Mouse (Mus musculus) liver, embryonic 14.5 days (tissue): Measurements from ENCODE around the gene Rfk. TPM values are rescaled to one million over a fixed set of nuclear protein-coding genes. Genes with fewer than 3 reads are reported as not detected.

ENCODE experiments used
- ATAC-seq: fragments of 200-750 bp; cut with Nextera tagmentation; 2 replicates; pipeline ENCODE4 v1.8.0; 2017; ENCODE audit warnings: moderate number of reproducible peaks, mild to moderate bottlenecking, moderate library complexity; ENCODE audit not compliant: insufficient read depth
- DNase-seq, 3 experiments: peaks; one replicate each; pipeline ENCODE4 v3.0.0-alpha.2; 2012 to 2013; ENCODE audit warnings: low read depth in 3 of 3, low spot score in 3 of 3
- H3K27ac ChIP-seq: fragments of 300-500 bp; sonication (generic); 2 replicates; pipeline ENCODE4 v1.5.1; 2014; ENCODE audit warnings: moderate library complexity, mild to moderate bottlenecking, control low read depth, inconsistent platforms
- H3K27me3 ChIP-seq: fragments of 300-500 bp; sonication (generic); 2 replicates; pipeline ENCODE4 v1.6.1; 2014; ENCODE audit warnings: mild to moderate bottlenecking, low read length, moderate library complexity; ENCODE audit not compliant: control insufficient read depth, insufficient read depth
- H3K36me3 ChIP-seq: fragments of 300-500 bp; sonication (generic); replicated peaks from 2 replicates; pipeline ENCODE4 v1.6.1; 2014; ENCODE audit warnings: low read depth; ENCODE audit not compliant: control insufficient read depth, insufficient read depth
- H3K4me1 ChIP-seq, 2 experiments: fragments of 200-500 bp in 1 of 2; fragments of 300-500 bp in 1 of 2; sonication (generic) in 1 of 2; replicated peaks; 2 replicates each; pipeline ENCODE4 v1.6.1; 2012 to 2014; ENCODE audit warnings: antibody characterized with exemption in 1 of 2, inconsistent platforms in 1 of 2, low read length in 1 of 2; ENCODE audit not compliant: control insufficient read depth in 2 of 2, insufficient read depth in 2 of 2
- H3K4me2 ChIP-seq: fragments of 300-500 bp; sonication (generic); 2 replicates; pipeline ENCODE4 v1.6.1; 2014; ENCODE audit warnings: low read depth, mild to moderate bottlenecking, control low read depth, moderate library complexity
- H3K4me3 ChIP-seq, 2 experiments: fragments of 200-500 bp in 1 of 2; fragments of 300-500 bp in 1 of 2; sonication (generic) in 1 of 2; 2 replicates each; pipeline ENCODE4 v1.5.1; 2012 to 2014; ENCODE audit warnings: low read depth in 2 of 2, low read length in 2 of 2, mild to moderate bottlenecking in 2 of 2, control low read depth in 1 of 2, inconsistent platforms in 1 of 2, moderate library complexity in 1 of 2; ENCODE audit not compliant: insufficient read depth in 1 of 2
- H3K9ac ChIP-seq: fragments of 300-500 bp; sonication (generic); replicated peaks from 2 replicates; pipeline ENCODE4 v1.6.1; 2014; ENCODE audit warnings: mild to moderate bottlenecking, control low read depth, moderate library complexity
- H3K9me3 ChIP-seq: fragments of 300-500 bp; sonication (generic); 2 replicates; pipeline ENCODE4 v1.6.1; 2016; ENCODE audit warnings: low read length, mixed read lengths; ENCODE audit not compliant: control insufficient read depth
- CTCF ChIP-seq: IDR thresholded peaks from 2 replicates; pipeline ENCODE4 v1.5.1; 2016; ENCODE audit warnings: antibody characterized with exemption, low read depth, control low read depth
- EP300 ChIP-seq: IDR thresholded peaks from 2 replicates; pipeline ENCODE4 v1.6.1; 2016; ENCODE audit warnings: antibody characterized with exemption, low read depth
- WGBS: fragments of 180-500 bp; shearing (Covaris S2); extraction: QIAGEN DNeasy Blood & Tissue Kit; methylation state at CpG from one replicate; pipeline ENCODE4 v1.1.7; 2014; ENCODE audit not compliant: insufficient replicate concordance; 5-methylcytosine and 5-hydroxymethylcytosine counted together
- polyA plus RNA-seq, 2 experiments: library from polyadenylated mRNA; depleted of rRNA in 1 of 2; stranded (reverse) in 1 of 2; unstranded in 1 of 2; fragments of >200 nt; fragmentation: Nextera tagmentation in 1 of 2; extraction: Ambion mirVana in 1 of 2; gene quantifications; 2 replicates each; pipeline versions ENCODE4 v1.2.1 to v1.2.3; 2012 to 2014

Rfk gene
- polyA plus RNA-seq, 2 experiments = 26.2 to 47.4 TPM

DNA sequence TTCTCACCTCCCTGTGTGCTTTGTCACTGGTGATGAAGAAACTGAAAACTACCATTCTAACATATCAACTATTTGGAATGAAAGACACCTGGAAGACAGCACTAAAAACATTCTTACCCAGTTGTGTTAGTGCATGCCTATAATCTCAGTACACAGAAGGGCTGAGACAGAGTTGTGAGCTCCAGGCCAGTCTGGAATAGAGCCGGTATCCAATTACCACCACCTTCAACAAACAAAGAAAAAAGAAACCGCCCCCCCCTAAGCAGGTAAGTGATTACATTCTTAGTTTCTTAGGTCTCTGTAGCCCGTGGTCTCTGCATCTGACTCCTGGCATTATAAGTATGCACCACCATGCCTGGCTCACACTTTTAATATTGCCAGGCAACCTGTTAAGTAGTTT is 977 bp upstream of the Rfk start:
- H3K4me3 ChIP-seq = no peak overlapping the region; a peak in 1 of 4 replicates
- ATAC-seq = no peak
- DNase-seq = no peak
- H3K4me2 ChIP-seq = peak overlapping the region; percentile 62
- no peak overlapping the region for H3K27ac ChIP-seq
- 27% methylated on average over 3 of the region's 3 CpGs for WGBS
- TF ChIP-seq EP300 (no peak), CTCF (no peak)
- H3K9ac ChIP-seq = no peak overlapping the region; the same call in 1 of the 2 replicates
- H3K27me3 ChIP-seq = no peaks in the 10 kb centered on the region
- H3K36me3 ChIP-seq = peaks cover 7% of the 10 kb centered on the region
- peaks cover 12 to 23% of the 10 kb centered on the region in 2 experiments for H3K4me1 ChIP-seq
- no peaks in the 10 kb centered on the region for H3K9me3 ChIP-seq

- peaks cover 12 to 23% of the 10 kb centered on the region in 2 experiments for H3K4me1 ChIP-seq
- ATAC-seq = no peak
- H3K9me3 ChIP-seq = no peaks in the 10 kb centered on the region
- peaks cover 20% of the 10 kb centered on the region for H3K36me3 ChIP-seq
- H3K4me3 ChIP-seq = no peak overlapping the region
- no peak overlapping the region for H3K27ac ChIP-seq
- TF ChIP-seq CTCF (no peak), EP300 (no peak)
- no peak for DNase-seq
- no peak overlapping the region for H3K9ac ChIP-seq
- H3K4me2 ChIP-seq = no peak overlapping the region
- no peaks in the 10 kb centered on the region for H3K27me3 ChIP-seq
- 30% methylated on average over 4 of the region's 4 CpGs for WGBS
Measured at GRCm38 (mm10) chr19:17396802-17397201, 3.0 kb downstream of the Rfk start.

DNA sequence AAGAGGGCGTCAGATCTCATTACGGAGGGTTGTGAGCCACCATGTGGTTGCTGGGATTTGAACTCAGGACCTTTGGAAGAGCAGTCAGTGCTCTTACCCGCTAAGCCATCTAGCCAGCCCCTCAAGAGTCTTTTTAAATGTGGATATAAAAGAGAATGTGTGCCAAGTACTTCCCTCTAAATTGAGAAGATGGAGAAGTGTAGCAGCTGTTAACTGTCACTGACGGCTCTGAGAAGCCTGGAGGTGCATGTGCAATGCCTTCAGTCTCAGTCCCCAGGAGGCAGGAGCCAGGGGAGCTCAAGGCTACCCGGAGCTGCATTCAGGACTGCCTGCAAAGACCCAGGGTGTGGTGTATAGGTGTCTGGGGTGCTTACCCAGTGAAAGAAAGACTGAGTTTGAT is 4.1 kb downstream of the Rfk start:
- ATAC-seq (no peak), DNase-seq (no peak)
- Histone ChIP-seq H3K4me2 (no peak overlapping the region), H3K27me3 (no peaks in the 10 kb centered on the region), H3K4me1 (peaks cover 12 to 21% of the 10 kb centered on the region in 2 experiments), H3K27ac (no peak overlapping the region), H3K9me3 (no peaks in the 10 kb centered on the region), H3K4me3 (no peak overlapping the region), H3K36me3 (peaks cover 20% of the 10 kb centered on the region), H3K9ac (no peak overlapping the region)
- TF ChIP-seq EP300 (no peak), CTCF (no peak)
- 64% methylated on average over 5 of the region's 5 CpGs for WGBS

DNA sequence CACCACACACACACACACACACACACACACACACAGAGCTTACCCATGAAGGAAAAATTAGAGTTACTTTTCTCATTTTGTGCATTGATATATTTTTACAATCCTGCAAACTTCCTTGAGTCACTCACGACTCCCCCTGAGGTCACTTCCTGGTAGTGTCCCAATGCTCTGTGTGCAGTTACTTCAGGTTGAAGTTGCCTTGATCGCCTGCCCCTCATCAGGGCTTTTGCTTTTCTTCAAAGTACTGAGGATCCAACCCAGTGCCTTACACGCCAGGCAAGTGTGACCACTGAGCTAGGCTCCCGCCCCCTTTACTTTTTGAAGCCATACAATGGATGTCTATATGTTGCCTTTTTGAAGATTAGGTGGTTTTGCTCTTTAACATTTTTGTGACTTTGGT is 6.1 kb downstream of the Rfk start:
- WGBS = 65% methylated on average over 4 of the region's 4 CpGs
- ATAC-seq = no peak
- peaks cover 20% of the 10 kb centered on the region for H3K36me3 ChIP-seq

GRCm38 (mm10) chr19:17400571-17400970 is 6.7 kb downstream of the Rfk start:
- no peaks in the 10 kb centered on the region for H3K9me3 ChIP-seq
- H3K27me3 ChIP-seq = no peaks in the 10 kb centered on the region
- WGBS = 76% methylated on average over 4 of the region's 4 CpGs
- ATAC-seq (no peak), DNase-seq (no peak)
- no peak for TF ChIP-seq EP300
- TF ChIP-seq CTCF = no peak
- H3K4me1 ChIP-seq = peaks cover 0 to 8% of the 10 kb centered on the region in 2 experiments; a peak in 3 of 4 replicates
- H3K4me3 ChIP-seq = no peak overlapping the region
- H3K36me3 ChIP-seq = peaks cover 20% of the 10 kb centered on the region
- H3K4me2 ChIP-seq = no peak overlapping the region
- no peak overlapping the region for H3K9ac ChIP-seq
- H3K27ac ChIP-seq = no peak overlapping the region

More for the DNA sequence above, 6.1 kb downstream of the Rfk start:
- H3K27me3 ChIP-seq = no peaks in the 10 kb centered on the region
- no peak overlapping the region for H3K9ac ChIP-seq
- DNase-seq = no peak
- no peak overlapping the region for H3K27ac ChIP-seq
- no peak overlapping the region for H3K4me3 ChIP-seq
- H3K9me3 ChIP-seq = no peaks in the 10 kb centered on the region
- TF ChIP-seq EP300 (no peak), CTCF (no peak)
- H3K4me2 ChIP-seq = no peak overlapping the region
- H3K4me1 ChIP-seq = peaks cover 3 to 12% of the 10 kb centered on the region in 2 experiments
